Mouse (Mus musculus): Measurements from ENCODE around the gene Mical1. TPM values are rescaled to one million over a fixed set of nuclear protein-coding genes. Genes with fewer than 3 reads are reported as not detected.

Mical1 gene
- polyA plus RNA-seq, 1 experiment = 34.2 TPM

DNA sequence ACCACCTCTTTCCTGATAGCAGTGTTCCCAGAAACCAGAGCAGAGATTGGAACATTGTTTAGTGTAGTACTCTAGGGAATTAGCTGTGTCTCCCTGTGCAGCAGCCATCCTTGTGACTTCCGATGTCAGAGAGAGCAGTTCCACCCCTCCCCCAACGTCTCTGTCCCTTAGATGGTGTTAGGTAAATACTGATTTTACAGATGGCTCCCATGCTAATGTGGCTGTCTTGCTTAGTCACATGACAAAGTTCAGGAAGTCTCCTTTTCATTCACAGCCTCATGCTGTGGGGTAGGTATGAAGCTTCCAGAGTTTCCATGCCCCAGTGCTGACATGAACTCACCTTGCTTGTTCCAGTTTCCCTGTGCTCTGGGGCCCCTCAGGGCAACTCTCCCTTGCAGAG is 15.6 kb upstream of the Mical1 start:
- TF ChIP-seq CTCF (IDR thresholded peaks at IDR 0.05; ENCODE audit: borderline replicate concordance, extremely low read depth, insufficient read depth, insufficient read length) (no peak), POLR2A (IDR thresholded peaks at IDR 0.05; ENCODE audit: borderline replicate concordance, extremely low read depth, insufficient read depth, insufficient read length, poor library complexity, severe bottlenecking) (no peak)
- DNase-seq (ENCODE audit: low read depth) = peak; percentile 33

DNA sequence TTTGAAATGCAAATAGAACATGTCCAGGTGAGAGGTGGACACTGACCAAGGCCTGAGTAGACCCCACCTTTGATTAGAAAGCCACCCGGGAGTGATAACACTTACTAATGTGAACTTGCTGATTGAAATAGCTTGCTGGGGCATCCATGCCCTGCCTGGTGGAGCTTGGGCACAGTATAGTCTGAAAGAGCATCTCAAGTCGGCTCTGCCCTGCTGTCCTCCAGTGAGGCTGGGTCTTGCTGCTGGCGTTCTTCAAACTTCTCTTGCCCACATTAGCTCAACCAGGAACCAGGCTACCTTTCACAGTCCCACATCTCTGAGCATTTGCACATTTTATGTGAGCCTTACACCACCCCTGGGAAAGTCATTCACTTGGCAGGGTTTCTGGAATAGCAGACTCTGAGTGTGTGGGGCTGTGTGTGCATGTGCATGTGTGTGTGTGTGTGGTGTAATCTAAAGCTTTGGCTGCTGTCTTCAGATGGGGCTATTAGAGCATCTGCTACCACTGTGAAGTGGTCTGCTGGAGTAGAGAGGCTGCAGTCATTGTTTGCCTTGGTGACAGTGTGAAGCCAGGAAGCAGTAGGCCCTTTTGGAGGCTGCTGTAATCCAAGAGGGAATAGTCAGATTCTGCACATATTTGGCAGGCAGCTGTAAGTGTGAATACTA is 14.9 kb upstream of the Mical1 start:
- TF ChIP-seq POLR2A (IDR thresholded peaks at IDR 0.05; ENCODE audit: borderline replicate concordance, extremely low read depth, insufficient read depth, insufficient read length, poor library complexity, severe bottlenecking) (no peak), CTCF (IDR thresholded peaks at IDR 0.05; ENCODE audit: borderline replicate concordance, extremely low read depth, insufficient read depth, insufficient read length) (no peak)
- no peak for DNase-seq (ENCODE audit: low read depth)

DNA sequence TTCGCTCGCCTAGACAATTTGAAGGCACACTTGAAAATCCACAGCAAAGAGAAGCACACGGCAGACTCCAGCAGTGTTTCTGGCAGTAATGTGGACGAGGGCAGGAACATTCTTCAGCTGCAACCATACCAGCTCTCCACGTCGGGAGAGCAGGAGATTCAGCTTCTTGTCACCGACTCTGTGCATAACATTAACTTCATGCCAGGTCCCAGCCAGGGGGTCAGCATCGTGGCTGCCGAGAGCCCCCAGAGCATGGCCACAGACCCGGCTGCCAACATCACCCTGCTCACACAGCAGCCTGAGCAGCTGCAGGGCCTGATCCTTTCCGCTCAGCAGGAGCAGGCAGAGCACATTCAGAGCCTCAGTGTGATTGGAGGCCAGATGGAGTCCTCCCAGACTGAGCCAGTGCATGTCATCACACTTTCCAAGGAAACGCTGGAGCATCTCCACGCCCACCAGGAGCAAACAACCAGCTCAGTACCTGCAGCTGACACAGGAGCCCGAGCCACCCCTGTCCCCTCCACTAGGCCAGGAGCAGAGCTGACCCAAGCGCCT is 11.6 kb upstream of the Mical1 start:
- DNase-seq (ENCODE audit: low read depth) = no peak
- TF ChIP-seq CTCF (IDR thresholded peaks at IDR 0.05; ENCODE audit: borderline replicate concordance, extremely low read depth, insufficient read depth, insufficient read length) (no peak), POLR2A (IDR thresholded peaks at IDR 0.05; ENCODE audit: borderline replicate concordance, extremely low read depth, insufficient read depth, insufficient read length, poor library complexity, severe bottlenecking) (no peak)

DNA sequence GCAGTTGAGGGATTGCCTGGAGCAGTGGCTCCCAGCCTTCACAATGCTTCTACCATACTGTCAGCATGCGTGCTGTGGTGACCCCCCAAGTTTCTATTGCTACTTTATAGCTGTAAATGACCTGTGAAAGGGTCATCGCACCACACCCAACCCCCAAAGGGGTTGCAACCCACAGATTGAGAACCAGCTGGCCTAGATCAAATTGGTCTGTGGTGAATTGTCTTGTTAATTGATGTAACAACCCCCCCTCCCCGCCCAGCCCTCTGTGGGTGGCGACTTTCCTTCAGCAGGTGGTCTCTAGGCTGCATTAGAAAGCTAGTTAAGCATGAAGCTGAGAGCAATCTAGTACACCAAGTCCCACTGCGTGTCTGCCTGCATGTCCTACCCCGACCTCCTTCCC is 8.8 kb upstream of the Mical1 start:
- no peak for DNase-seq (ENCODE audit: low read depth)

DNA sequence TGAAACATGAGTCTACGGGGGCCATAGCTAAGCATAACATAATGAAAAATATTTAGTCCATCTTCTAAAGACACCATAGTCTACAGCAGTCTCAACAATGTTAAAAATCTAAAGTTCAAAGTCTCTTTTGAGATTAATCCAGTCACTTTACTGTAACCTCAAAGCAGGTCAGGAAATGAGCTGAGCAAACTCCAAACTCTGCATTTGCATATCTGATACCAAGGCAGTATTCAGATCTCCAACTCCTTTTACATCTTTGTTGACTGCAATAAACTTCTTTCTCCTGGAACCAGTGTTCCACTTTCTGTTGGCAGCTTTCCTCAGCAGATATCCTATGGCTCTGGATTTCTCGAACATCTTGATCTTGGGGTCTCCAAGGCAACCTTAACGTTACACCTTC is 5.4 kb upstream of the Mical1 start:
- no peak for DNase-seq (ENCODE audit: low read depth)
- TF ChIP-seq POLR2A (IDR thresholded peaks at IDR 0.05; ENCODE audit: borderline replicate concordance, extremely low read depth, insufficient read depth, insufficient read length, poor library complexity, severe bottlenecking) = no peak

More for the DNA sequence above, 8.8 kb upstream of the Mical1 start:
- no peak for TF ChIP-seq POLR2A (IDR thresholded peaks at IDR 0.05; ENCODE audit: borderline replicate concordance, extremely low read depth, insufficient read depth, insufficient read length, poor library complexity, severe bottlenecking)

DNA sequence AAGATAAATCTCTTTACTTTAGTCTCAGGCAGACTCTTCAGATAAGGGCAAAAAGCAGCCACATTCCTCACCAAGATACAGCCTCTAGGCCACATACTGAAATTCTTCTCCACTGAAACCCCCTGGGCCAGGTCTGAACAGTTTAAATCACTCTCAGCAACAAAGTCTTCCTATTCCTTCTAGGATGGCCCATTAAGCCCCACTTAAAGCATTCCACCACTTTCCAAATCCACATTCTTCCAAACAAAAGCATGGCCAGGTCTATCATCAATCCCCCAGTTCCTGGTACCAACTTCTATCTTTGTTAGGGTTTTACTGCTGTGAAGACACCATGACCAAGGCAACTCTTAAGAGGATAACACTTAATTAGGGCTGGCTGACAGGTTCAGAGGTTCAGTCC is 3.6 kb upstream of the Mical1 start:
- TF ChIP-seq CTCF (IDR thresholded peaks at IDR 0.05; ENCODE audit: borderline replicate concordance, extremely low read depth, insufficient read depth, insufficient read length) (no peak), POLR2A (IDR thresholded peaks at IDR 0.05; ENCODE audit: borderline replicate concordance, extremely low read depth, insufficient read depth, insufficient read length, poor library complexity, severe bottlenecking) (no peak)
- DNase-seq (ENCODE audit: low read depth) = no peak

DNA sequence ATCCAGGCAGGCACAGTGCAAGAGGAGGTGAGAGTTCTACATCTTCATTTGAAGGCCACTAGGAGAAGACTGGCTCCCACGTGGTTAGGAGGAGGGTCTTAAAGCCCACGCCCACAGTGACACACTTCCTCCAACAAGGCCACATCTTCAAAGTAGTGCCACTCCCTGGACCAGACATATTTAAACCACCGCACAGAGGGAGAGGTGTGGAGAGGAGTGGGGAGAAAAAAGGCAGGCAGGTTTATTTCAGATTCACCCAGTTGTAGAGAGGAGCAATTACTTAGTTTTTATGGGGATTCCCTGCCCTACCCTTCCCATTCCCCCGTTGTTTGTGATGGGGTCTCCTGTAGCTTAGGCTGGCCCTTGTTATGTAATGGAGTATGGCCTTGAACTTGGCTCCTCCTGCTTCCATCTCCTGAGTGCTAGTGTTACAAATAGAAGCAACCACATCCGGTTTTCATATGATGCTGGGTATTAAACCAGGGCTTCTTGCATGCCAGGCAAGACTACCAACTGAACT is 3.1 kb upstream of the Mical1 start:
- TF ChIP-seq CTCF (IDR thresholded peaks at IDR 0.05; ENCODE audit: borderline replicate concordance, extremely low read depth, insufficient read depth, insufficient read length) (no peak), POLR2A (IDR thresholded peaks at IDR 0.05; ENCODE audit: borderline replicate concordance, extremely low read depth, insufficient read depth, insufficient read length, poor library complexity, severe bottlenecking) (no peak)
- DNase-seq (ENCODE audit: low read depth) = no peak

DNA sequence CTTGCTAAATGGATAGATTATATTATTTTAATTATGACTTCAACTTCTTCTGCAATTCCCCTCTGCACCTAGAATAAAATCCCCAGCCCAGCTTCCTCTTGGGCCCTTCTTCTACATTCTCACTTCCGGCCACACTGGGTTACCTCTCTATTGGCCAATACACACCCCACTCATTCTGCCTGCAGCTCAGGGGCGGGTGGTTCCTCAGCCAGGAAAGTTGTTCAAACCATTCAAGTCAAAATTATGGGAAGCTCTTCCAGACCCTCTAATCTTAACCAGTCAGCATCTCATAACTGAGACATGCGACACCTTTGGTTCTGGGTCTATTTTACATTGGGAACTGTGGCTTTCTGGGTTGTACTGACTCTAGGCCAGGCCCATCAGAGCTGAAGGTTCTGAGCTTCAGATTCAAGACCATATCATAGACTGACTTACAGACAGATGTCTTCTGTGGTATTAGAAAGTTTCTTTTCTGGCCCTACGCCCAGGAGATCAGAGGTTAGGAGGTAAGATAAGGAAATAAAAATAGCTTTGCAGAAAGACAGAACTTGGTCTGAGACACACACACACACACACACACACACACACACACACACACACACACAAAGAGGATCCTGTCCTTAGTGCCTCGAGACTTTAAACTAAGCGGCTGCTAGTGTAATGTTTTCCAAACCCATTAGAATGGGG is 2.2 kb upstream of the Mical1 start:
- no peak for DNase-seq (ENCODE audit: low read depth)
- no peak for TF ChIP-seq CTCF (IDR thresholded peaks at IDR 0.05; ENCODE audit: borderline replicate concordance, extremely low read depth, insufficient read depth, insufficient read length)
- no peak for TF ChIP-seq POLR2A (IDR thresholded peaks at IDR 0.05; ENCODE audit: borderline replicate concordance, extremely low read depth, insufficient read depth, insufficient read length, poor library complexity, severe bottlenecking)

DNA sequence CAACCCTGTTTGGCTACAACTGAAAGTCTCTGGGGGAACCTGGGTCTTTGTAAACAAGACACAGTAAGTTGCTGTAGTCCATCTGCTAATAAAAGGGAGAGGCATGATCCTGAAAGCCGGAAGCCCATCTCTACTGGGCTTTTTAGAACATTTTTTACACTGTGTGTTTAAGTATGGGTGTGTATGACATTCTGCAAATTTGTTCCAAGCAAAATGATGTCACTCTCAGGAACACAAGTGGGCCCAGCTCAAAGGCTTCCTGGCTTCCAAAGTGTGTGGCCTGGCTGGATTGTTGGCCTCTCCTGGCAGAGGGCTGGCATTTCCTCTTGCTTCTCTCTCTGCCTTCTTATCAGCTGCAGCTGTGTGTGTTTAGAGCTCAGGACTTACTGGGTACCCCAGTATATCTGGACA is 1.1 kb upstream of the Mical1 start:
- DNase-seq (ENCODE audit: low read depth) = no peak
- TF ChIP-seq CTCF (IDR thresholded peaks at IDR 0.05; ENCODE audit: borderline replicate concordance, extremely low read depth, insufficient read depth, insufficient read length) (no peak), POLR2A (IDR thresholded peaks at IDR 0.05; ENCODE audit: borderline replicate concordance, extremely low read depth, insufficient read depth, insufficient read length, poor library complexity, severe bottlenecking) (no peak)

DNA sequence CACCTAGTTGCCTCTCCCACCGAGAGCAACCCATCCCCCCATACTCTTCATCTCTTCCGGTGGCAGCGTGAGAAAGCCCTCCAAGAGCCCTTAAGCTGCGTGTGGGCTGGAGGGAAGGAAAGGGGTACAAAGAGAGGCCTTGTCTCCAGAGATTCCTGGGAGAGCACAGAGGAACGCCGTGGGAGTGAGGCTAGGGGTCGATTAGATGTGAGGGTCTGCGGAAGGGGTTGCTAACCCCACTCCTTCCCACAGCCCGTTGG is 834 bp downstream of the Mical1 start:
- DNase-seq (ENCODE audit: low read depth) = peak; percentile 81
- TF ChIP-seq POLR2A (IDR thresholded peaks at IDR 0.05; ENCODE audit: borderline replicate concordance, extremely low read depth, insufficient read depth, insufficient read length, poor library complexity, severe bottlenecking) (no peak), CTCF (IDR thresholded peaks at IDR 0.05; ENCODE audit: borderline replicate concordance, extremely low read depth, insufficient read depth, insufficient read length) (no peak)

DNA sequence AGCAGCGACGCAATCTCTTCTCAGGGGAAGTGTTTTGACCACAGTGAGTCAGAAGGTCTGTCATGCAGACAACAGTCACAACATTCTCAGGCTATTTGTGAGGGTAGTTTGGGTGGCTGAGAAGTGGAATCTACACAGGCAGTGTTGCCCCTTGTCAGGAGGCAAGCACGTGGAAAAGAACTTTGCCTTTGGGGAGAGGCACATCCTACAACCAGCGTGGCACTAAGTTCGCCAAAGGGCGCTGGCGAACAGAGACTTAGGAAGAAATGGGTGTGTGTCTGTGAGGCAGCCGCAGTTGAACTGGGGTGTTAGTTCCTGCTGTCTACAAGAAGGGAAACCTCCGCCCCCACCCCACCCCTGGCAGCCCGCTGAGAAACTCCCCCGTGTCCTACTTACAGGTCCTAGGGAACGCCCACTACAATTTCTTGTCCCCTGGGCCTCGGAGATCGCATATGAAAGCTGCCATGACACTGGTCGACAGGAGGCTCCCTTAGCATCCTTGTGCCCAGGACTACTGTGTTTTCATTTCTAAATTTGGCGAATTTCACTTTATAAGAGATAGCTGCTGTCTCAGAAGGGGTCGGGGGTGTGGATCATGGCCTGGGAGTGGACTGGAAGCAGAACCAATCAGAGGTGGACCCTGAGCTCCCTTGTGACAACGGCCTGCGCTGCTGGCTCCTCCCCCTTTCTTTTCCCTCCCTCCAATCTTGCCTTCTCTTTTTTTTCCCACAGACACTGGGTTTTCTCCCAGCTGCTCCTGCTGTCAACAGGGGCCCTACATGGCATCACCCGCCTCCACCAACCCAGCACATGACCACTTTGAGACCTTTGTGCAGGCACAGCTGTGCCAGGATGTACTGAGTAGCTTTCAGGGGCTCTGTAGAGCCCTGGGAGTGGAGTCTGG is 1.4 kb downstream of the Mical1 start:
- TF ChIP-seq CTCF (IDR thresholded peaks at IDR 0.05; ENCODE audit: borderline replicate concordance, extremely low read depth, insufficient read depth, insufficient read length) = no peak
- no peak for TF ChIP-seq POLR2A (IDR thresholded peaks at IDR 0.05; ENCODE audit: borderline replicate concordance, extremely low read depth, insufficient read depth, insufficient read length, poor library complexity, severe bottlenecking)
- peak; percentile 90 for DNase-seq (ENCODE audit: low read depth)
